Mouse (Mus musculus) stomach, embryonic 15.5 days (tissue): ENCODE data around the gene Proser1. TPM values are rescaled to one million over a fixed set of nuclear protein-coding genes. Genes with fewer than 3 reads are reported as not detected.

ENCODE experiments used
- ATAC-seq: fragments of 200-750 bp; cut with Nextera tagmentation; 2 replicates; pipeline ENCODE4 v1.8.0; 2017; ENCODE audit warnings: low read depth, moderate number of reproducible peaks, moderate TSS enrichment; ENCODE audit not compliant: insufficient read depth, low FRiP score
- H3K27ac ChIP-seq: fragments of 300-500 bp; sonication (generic); 2 replicates; pipeline ENCODE4 v1.5.1; 2015; ENCODE audit warnings: mild to moderate bottlenecking, inconsistent platforms
- H3K27me3 ChIP-seq: fragments of 300-500 bp; sonication (generic); replicated peaks from 2 replicates; pipeline ENCODE4 v1.6.1; 2015; ENCODE audit warnings: inconsistent platforms
- H3K36me3 ChIP-seq: fragments of 300-500 bp; sonication (generic); 2 replicates; pipeline ENCODE4 v1.6.1; 2015; ENCODE audit warnings: inconsistent platforms
- H3K4me1 ChIP-seq: fragments of 300-500 bp; sonication (generic); 2 replicates; pipeline ENCODE4 v1.6.1; 2015; ENCODE audit warnings: inconsistent platforms
- H3K4me2 ChIP-seq: fragments of 300-500 bp; sonication (generic); 2 replicates; pipeline ENCODE4 v1.6.1; 2015; ENCODE audit warnings: mild to moderate bottlenecking, inconsistent platforms
- H3K4me3 ChIP-seq: fragments of 300-500 bp; sonication (generic); replicated peaks from 2 replicates; pipeline ENCODE4 v1.5.1; 2015; ENCODE audit warnings: inconsistent platforms
- H3K9ac ChIP-seq: fragments of 300-500 bp; sonication (generic); 2 replicates; pipeline ENCODE4 v1.6.1; 2015; ENCODE audit warnings: inconsistent platforms
- H3K9me3 ChIP-seq: fragments of 300-500 bp; sonication (generic); 2 replicates; pipeline ENCODE4 v1.6.1; 2016; ENCODE audit warnings: inconsistent platforms
- WGBS: fragments of 180-500 bp; shearing (Covaris S2); methylation state at CpG from one replicate; pipeline ENCODE4 v1.1.7; 2015; 5-methylcytosine and 5-hydroxymethylcytosine counted together
- polyA plus RNA-seq: library from polyadenylated mRNA; unstranded; fragments of >200 nt; fragmentation: Nextera tagmentation; extraction: Ambion mirVana; gene quantifications from 2 replicates; pipeline ENCODE4 v1.2.1, GENCODE M21; 2015

Gene Proser1
- polyA plus RNA-seq, 1 experiment from 2014 or later = 17.4 TPM

- WGBS = 70% methylated on average over 5 of the region's 5 CpGs
- ATAC-seq = no peak
- Histone ChIP-seq H3K4me1 (peaks cover 13% of the 10 kb centered on the region), H3K27me3 (no peaks in the 10 kb centered on the region), H3K9ac (no peak overlapping the region), H3K36me3 (peaks cover 18% of the 10 kb centered on the region), H3K9me3 (no peaks in the 10 kb centered on the region), H3K27ac (no peak overlapping the region), H3K4me2 (no peak overlapping the region), H3K4me3 (no peak overlapping the region)
Observed at GRCm38 (mm10) chr3:53467356-53467755, 3.9 kb downstream of the Proser1 start.

- Histone ChIP-seq H3K9me3 (no peaks in the 10 kb centered on the region), H3K27me3 (no peaks in the 10 kb centered on the region), H3K4me1 (peaks cover 13% of the 10 kb centered on the region), H3K4me3 (no peak overlapping the region), H3K4me2 (no peak overlapping the region), H3K9ac (no peak overlapping the region), H3K27ac (no peak overlapping the region), H3K36me3 (peaks cover 37% of the 10 kb centered on the region)
- no peak for ATAC-seq
- 90% methylated on average over 5 of the region's 5 CpGs for WGBS
Observed at GRCm38 (mm10) chr3:53469650-53470049, 6.2 kb downstream of the Proser1 start.

- WGBS = 93% methylated on average over 5 of the region's 5 CpGs
- no peaks in the 10 kb centered on the region; the same call in 1 of the 2 replicates for H3K4me1 ChIP-seq
- no peak overlapping the region for H3K27ac ChIP-seq
- no peak for ATAC-seq
- no peaks in the 10 kb centered on the region for H3K9me3 ChIP-seq
- H3K36me3 ChIP-seq = peaks cover 43% of the 10 kb centered on the region
- H3K27me3 ChIP-seq = no peaks in the 10 kb centered on the region
- no peak overlapping the region for H3K9ac ChIP-seq
- H3K4me3 ChIP-seq = no peak overlapping the region
- H3K4me2 ChIP-seq = no peak overlapping the region
Observed at GRCm38 (mm10) chr3:53472061-53472460, 8.6 kb downstream of the Proser1 start.

GRCm38 (mm10) chr3:53474179-53474578 is 10.7 kb downstream of the Proser1 start:
- H3K36me3 ChIP-seq = peaks cover 61% of the 10 kb centered on the region
- H3K27me3 ChIP-seq = no peaks in the 10 kb centered on the region
- H3K9ac ChIP-seq = no peak overlapping the region
- no peak overlapping the region for H3K4me2 ChIP-seq
- H3K4me3 ChIP-seq = no peak overlapping the region
- ATAC-seq = no peak
- H3K9me3 ChIP-seq = no peaks in the 10 kb centered on the region
- H3K4me1 ChIP-seq = no peaks in the 10 kb centered on the region
- 70% methylated on average over 4 of the region's 4 CpGs for WGBS
- no peak overlapping the region for H3K27ac ChIP-seq

- peak; percentile 48; the same call in 1 of the 2 replicates for ATAC-seq
- Histone ChIP-seq H3K4me2 (no peak overlapping the region), H3K27me3 (no peaks in the 10 kb centered on the region), H3K4me1 (no peaks in the 10 kb centered on the region), H3K9ac (no peak overlapping the region), H3K27ac (no peak overlapping the region), H3K9me3 (no peaks in the 10 kb centered on the region), H3K36me3 (peaks cover 61% of the 10 kb centered on the region), H3K4me3 (no peak overlapping the region)
- WGBS = 52% methylated on average over 6 of the region's 6 CpGs
Observed at GRCm38 (mm10) chr3:53475889-53476288, 12.4 kb downstream of the Proser1 start.

GRCm38 (mm10) chr3:53477468-53477867 is 14.0 kb downstream of the Proser1 start:
- Histone ChIP-seq H3K9ac (no peak overlapping the region), H3K9me3 (no peaks in the 10 kb centered on the region), H3K36me3 (peaks cover 56% of the 10 kb centered on the region), H3K4me2 (no peak overlapping the region), H3K4me1 (no peaks in the 10 kb centered on the region), H3K4me3 (no peak overlapping the region), H3K27ac (no peak overlapping the region), H3K27me3 (no peaks in the 10 kb centered on the region)
- ATAC-seq = no peak
- 88% methylated on average over 17 of the region's 17 CpGs for WGBS

GRCm38 (mm10) chr3:53478419-53479046 is 15.1 kb downstream of the Proser1 start:
- Histone ChIP-seq H3K27ac (no peak overlapping the region), H3K9ac (no peak overlapping the region), H3K4me2 (no peak overlapping the region), H3K27me3 (no peaks in the 10 kb centered on the region), H3K4me1 (no peaks in the 10 kb centered on the region), H3K9me3 (no peaks in the 10 kb centered on the region), H3K4me3 (no peak overlapping the region), H3K36me3 (peaks cover 47% of the 10 kb centered on the region)
- WGBS = 94% methylated on average over 30 of the region's 30 CpGs
- peak; percentile 59 for ATAC-seq

- WGBS = 78% methylated on average over 8 of the region's 8 CpGs
- Histone ChIP-seq H3K4me2 (no peak overlapping the region), H3K9me3 (no peaks in the 10 kb centered on the region), H3K27ac (no peak overlapping the region), H3K4me3 (no peak overlapping the region), H3K36me3 (peaks cover 18% of the 10 kb centered on the region), H3K9ac (no peak overlapping the region), H3K27me3 (no peaks in the 10 kb centered on the region), H3K4me1 (no peaks in the 10 kb centered on the region)
- no peak for ATAC-seq
Observed at GRCm38 (mm10) chr3:53483414-53484059, 20.1 kb downstream of the Proser1 start.

- WGBS = 65% methylated on average over 10 of the region's 10 CpGs
- H3K4me3 ChIP-seq = no peak overlapping the region
- H3K36me3 ChIP-seq = peaks cover 4% of the 10 kb centered on the region; the same call in 1 of the 2 replicates
- H3K9me3 ChIP-seq = no peaks in the 10 kb centered on the region
- H3K4me2 ChIP-seq = no peak overlapping the region
- H3K27me3 ChIP-seq = no peaks in the 10 kb centered on the region
- H3K4me1 ChIP-seq = no peaks in the 10 kb centered on the region
- no peak overlapping the region for H3K9ac ChIP-seq
- no peak overlapping the region for H3K27ac ChIP-seq
- ATAC-seq = no peak
Observed at GRCm38 (mm10) chr3:53486561-53486960, 23.1 kb downstream of the Proser1 start.

- Histone ChIP-seq H3K9ac (no peak overlapping the region), H3K4me2 (no peak overlapping the region), H3K27ac (no peak overlapping the region), H3K9me3 (no peaks in the 10 kb centered on the region), H3K4me3 (no peak overlapping the region), H3K27me3 (no peaks in the 10 kb centered on the region), H3K4me1 (no peaks in the 10 kb centered on the region), H3K36me3 (peaks cover under 1% of the 10 kb centered on the region; the same call in 1 of the 2 replicates)
- WGBS = 58% methylated on average over 9 of the region's 9 CpGs
- ATAC-seq = no peak
Observed at GRCm38 (mm10) chr3:53486996-53487576, 23.6 kb downstream of the Proser1 start.

GRCm38 (mm10) chr3:53488353-53488752 is 24.9 kb downstream of the Proser1 start, which contains the start of gene Stoml3:
TSS of gene Stoml3 (plus strand) at chr3:53488653.
- H3K27me3 ChIP-seq = no peaks in the 10 kb centered on the region
- H3K36me3 ChIP-seq = no peaks in the 10 kb centered on the region
- no peak within 1 kb of the TSS for H3K4me3 ChIP-seq
- no peak within 1 kb of the TSS for H3K9ac ChIP-seq
- no peaks in the 10 kb centered on the region for H3K4me1 ChIP-seq
- no peak within 1 kb of the TSS for H3K4me2 ChIP-seq
- H3K27ac ChIP-seq = no peak within 1 kb of the TSS
- H3K9me3 ChIP-seq = no peaks in the 10 kb centered on the region
- ATAC-seq = no peak
- WGBS = 77% methylated on average over 6 of the region's 6 CpGs

GRCm38 (mm10) chr3:53498351-53498905 is 35.0 kb downstream of the Proser1 start:
- no peaks in the 10 kb centered on the region for H3K9me3 ChIP-seq
- H3K9ac ChIP-seq = no peak overlapping the region
- no peaks in the 10 kb centered on the region for H3K36me3 ChIP-seq
- H3K27ac ChIP-seq = no peak overlapping the region
- 72% methylated on average over 6 of the region's 6 CpGs for WGBS
- H3K4me2 ChIP-seq = no peak overlapping the region
- H3K4me3 ChIP-seq = no peak overlapping the region
- H3K27me3 ChIP-seq = no peaks in the 10 kb centered on the region
- ATAC-seq = no peak
- no peaks in the 10 kb centered on the region for H3K4me1 ChIP-seq
